Mouse (Mus musculus) embryonic facial prominence, embryonic 13.5 days (tissue): ENCODE data around the gene Olfr746. TPM values are rescaled to one million over a fixed set of nuclear protein-coding genes. Genes with fewer than 3 reads are reported as not detected.

Source experiments
- ATAC-seq: fragments of 200-750 bp; cut with Nextera tagmentation; 2 replicates; pipeline ENCODE4 v1.8.0; 2017; ENCODE audit warnings: low read depth; ENCODE audit not compliant: insufficient number of reproducible peaks, insufficient read depth, low FRiP score, low TSS enrichment
- H3K27ac ChIP-seq: fragments of 300-500 bp; sonication (generic); 2 replicates; pipeline ENCODE4 v1.5.1; 2015; ENCODE audit warnings: moderate library complexity, mild to moderate bottlenecking, inconsistent platforms
- H3K27me3 ChIP-seq: fragments of 300-500 bp; sonication (generic); 2 replicates; pipeline ENCODE4 v1.6.1; 2015; ENCODE audit warnings: mild to moderate bottlenecking, inconsistent platforms
- H3K36me3 ChIP-seq: fragments of 300-500 bp; sonication (generic); 2 replicates; pipeline ENCODE4 v1.6.1; 2015; ENCODE audit warnings: mild to moderate bottlenecking, inconsistent platforms
- H3K4me1 ChIP-seq: fragments of 300-500 bp; sonication (generic); 2 replicates; pipeline ENCODE4 v1.6.1; 2015; ENCODE audit warnings: inconsistent platforms
- H3K4me2 ChIP-seq: fragments of 300-500 bp; sonication (generic); 2 replicates; pipeline ENCODE4 v1.6.1; 2015; ENCODE audit warnings: moderate library complexity, mild to moderate bottlenecking, inconsistent platforms
- H3K4me3 ChIP-seq: fragments of 300-500 bp; sonication (generic); 2 replicates; pipeline ENCODE4 v1.5.1; 2015; ENCODE audit warnings: mild to moderate bottlenecking, inconsistent platforms
- H3K9ac ChIP-seq: fragments of 300-500 bp; sonication (generic); 2 replicates; pipeline ENCODE4 v1.6.1; 2015; ENCODE audit warnings: mild to moderate bottlenecking, inconsistent platforms
- H3K9me3 ChIP-seq: fragments of 300-500 bp; sonication (generic); 2 replicates; pipeline ENCODE4 v1.6.1; 2016; ENCODE audit warnings: inconsistent platforms
- WGBS: fragments of 180-500 bp; shearing (Covaris S2); methylation state at CpG from one replicate; pipeline ENCODE4 v1.1.7; 2015; ENCODE audit warnings: mixed read lengths; 5-methylcytosine and 5-hydroxymethylcytosine counted together
- polyA plus RNA-seq: library from polyadenylated mRNA; unstranded; fragments of >200 nt; fragmentation: Nextera tagmentation; extraction: Ambion mirVana; gene quantifications from 2 replicates; pipeline ENCODE4 v1.2.1, GENCODE M21; 2015

Olfr746 gene
- not detected in 2 replicates for polyA plus RNA-seq

- no peaks in the 10 kb centered on the region for H3K9me3 ChIP-seq
- no peak within 1 kb of the TSS for H3K9ac ChIP-seq
- H3K27me3 ChIP-seq = no peaks in the 10 kb centered on the region
- no peak for ATAC-seq
- H3K4me1 ChIP-seq = no peaks in the 10 kb centered on the region
- H3K27ac ChIP-seq = no peak within 1 kb of the TSS
- H3K4me2 ChIP-seq = no peak within 1 kb of the TSS
- no peak within 1 kb of the TSS for H3K4me3 ChIP-seq
- no peaks in the 10 kb centered on the region for H3K36me3 ChIP-seq
Measured at GRCm38 (mm10) chr14:50646783-50647182, at the start of gene Olfr746. Olfr746 (plus strand) TSS chr14:50647083.

- ATAC-seq = no peak
- Histone ChIP-seq H3K36me3 (no peaks in the 10 kb centered on the region), H3K27ac (no peak within 1 kb of the TSS), H3K4me1 (no peaks in the 10 kb centered on the region), H3K9me3 (0 out of 2 replicates have a peak, but pooled peaks cover 6% of the 10 kb centered on the region), H3K27me3 (no peaks in the 10 kb centered on the region), H3K4me2 (no peak within 1 kb of the TSS), H3K4me3 (no peak within 1 kb of the TSS), H3K9ac (no peak within 1 kb of the TSS)
- WGBS = 82% methylated on average over 2 of the region's 2 CpGs
Measured at GRCm38 (mm10) chr14:50614579-50614978, 32.3 kb upstream of the Olfr746 start, which contains the start of gene Olfr744. Olfr744 (plus strand) TSS chr14:50614879.

GRCm38 (mm10) chr14:50639088-50639487 lies 7.8 kb upstream of the Olfr746 start, which contains the start of gene Olfr745:
Olfr745 (plus strand) TSS chr14:50639388.
- Histone ChIP-seq H3K27ac (no peak within 1 kb of the TSS), H3K4me3 (no peak within 1 kb of the TSS), H3K4me2 (no peak within 1 kb of the TSS), H3K9me3 (no peaks in the 10 kb centered on the region; the same call in 1 of the 2 replicates), H3K9ac (no peak within 1 kb of the TSS), H3K4me1 (no peaks in the 10 kb centered on the region), H3K27me3 (no peaks in the 10 kb centered on the region), H3K36me3 (no peaks in the 10 kb centered on the region)
- WGBS = 71% methylated on average over 2 of the region's 2 CpGs
- ATAC-seq = no peak

GRCm38 (mm10) chr14:50693106-50693505 lies 46.2 kb downstream of the Olfr746 start, which contains the start of gene Olfr747:
Olfr747 (minus strand) TSS chr14:50693206.
- WGBS = 91% methylated on average over 3 of the region's 3 CpGs
- Histone ChIP-seq H3K36me3 (no peaks in the 10 kb centered on the region), H3K9ac (no peak within 1 kb of the TSS), H3K27me3 (no peaks in the 10 kb centered on the region), H3K4me3 (no peak within 1 kb of the TSS), H3K9me3 (no peaks in the 10 kb centered on the region), H3K4me2 (no peak within 1 kb of the TSS), H3K4me1 (no peaks in the 10 kb centered on the region), H3K27ac (no peak within 1 kb of the TSS)
- no peak for ATAC-seq

Other genes starting within 250 kb of the Olfr746 start
- not detected in 2 replicates for gene Olfr738, start 239.5 kb upstream of the Olfr746 start, polyA plus RNA-seq
- gene Olfr739, start 228.5 kb upstream of the Olfr746 start, polyA plus RNA-seq = not detected in 2 replicates
- gene Olfr740, start 201.5 kb upstream of the Olfr746 start, polyA plus RNA-seq = not detected in 2 replicates
- gene Olfr741, start 174.3 kb upstream of the Olfr746 start, polyA plus RNA-seq = not detected in 2 replicates
- gene Olfr742, start 143.5 kb upstream of the Olfr746 start, polyA plus RNA-seq = not detected in 2 replicates
- not detected in 2 replicates for gene Olfr743, start 125.2 kb upstream of the Olfr746 start, polyA plus RNA-seq
- not detected in 2 replicates for gene Olfr744, start 32.2 kb upstream of the Olfr746 start, polyA plus RNA-seq
- gene Olfr745, start 7.7 kb upstream of the Olfr746 start, polyA plus RNA-seq = 0.32 and 0.63 TPM in 2 replicates
- gene Olfr747, start 46.1 kb downstream of the Olfr746 start, polyA plus RNA-seq = not detected in 2 replicates
- not detected in 2 replicates for gene Olfr748, start 60.3 kb downstream of the Olfr746 start, polyA plus RNA-seq
- gene Olfr749, start 98.0 kb downstream of the Olfr746 start, polyA plus RNA-seq = not detected in 2 replicates
- gene Ttc5, start 138.4 kb downstream of the Olfr746 start, polyA plus RNA-seq = 87.1 and 89.4 TPM in 2 replicates
- not detected in 2 replicates for gene Ccnb1ip1, start 160.6 kb downstream of the Olfr746 start, polyA plus RNA-seq
- 72.4 and 78.7 TPM in 2 replicates for gene Parp2, start 160.8 kb downstream of the Olfr746 start, polyA plus RNA-seq
- gene Tep1, start 223.5 kb downstream of the Olfr746 start, polyA plus RNA-seq = 4.4 and 5.3 TPM in 2 replicates